Mouse (Mus musculus) CH12.LX (cell line): ENCODE measurements around the gene Sirt4.
"Not testable (repeated sequence)": the region's sequence is repeated elsewhere in the genome, so short reads cannot be mapped to it uniquely, and the experiment has no call there.

Source experiments
- CTCF ChIP-seq, 2 experiments: IDR thresholded peaks in 1 of 2; conservative IDR thresholded peaks in 1 of 2; 2 replicates each; pipeline ENCODE4 v1.5.1; 2011 to 2012; ENCODE audit warnings: low read depth in 2 of 2, low read length in 2 of 2, improper control_type of control experiment in 1 of 2, inconsistent platforms in 1 of 2, mild to moderate bottlenecking in 1 of 2, moderate library complexity in 1 of 2
- EP300 ChIP-seq: IDR thresholded peaks from 2 replicates; pipeline ENCODE4 v1.6.1; 2011; ENCODE audit warnings: low read length, improper control_type of control experiment
- ETS1 ChIP-seq: conservative IDR thresholded peaks from 2 replicates; pipeline ENCODE4 v1.6.1; 2012; ENCODE audit warnings: low read depth, mild to moderate bottlenecking, inconsistent platforms, low read length, improper control_type of control experiment, moderate library complexity
- MAZ ChIP-seq: IDR thresholded peaks from 2 replicates; pipeline ENCODE4 v1.6.1; 2012; ENCODE audit warnings: low read depth, mild to moderate bottlenecking, inconsistent platforms, low read length, improper control_type of control experiment, moderate library complexity
- POLR2A ChIP-seq: IDR thresholded peaks from 2 replicates; pipeline ENCODE4 v1.6.1; 2011; ENCODE audit warnings: low read depth, mild to moderate bottlenecking, improper control_type of control experiment, low read length
- ZKSCAN1 ChIP-seq: IDR thresholded peaks from 2 replicates; pipeline ENCODE4 v1.6.1; 2012; ENCODE audit warnings: low read depth, inconsistent platforms, low read length, improper control_type of control experiment, borderline replicate concordance

- not testable (repeated sequence) for TF ChIP-seq ETS1; MAZ; ZKSCAN1; POLR2A; CTCF (conservative IDR thresholded peaks at IDR 0.05 in 1 of 2, IDR thresholded peaks at IDR 0.05 in 1 of 2; ENCODE audit: low read depth in 2 of 2, low read length in 2 of 2); EP300
These were observed 21.1 kb upstream of the Sirt4 start for GRCm38 (mm10) chr5:115505617-115506016.
